Mouse (Mus musculus) G1E-ER4 (cell line): ENCODE data around the gene Sept3. TPM values are rescaled to one million over a fixed set of nuclear protein-coding genes. Genes with fewer than 3 reads are reported as not detected.

Experiments
- GATA1 ChIP-seq: IDR thresholded peaks from one replicate; pipeline ENCODE4 v1.8.0; 2012; ENCODE audit warnings: low read length, inconsistent platforms
- polyA plus RNA-seq: library from polyadenylated mRNA; stranded (reverse); fragments of >175 nt; gene quantifications from 2 replicates; pipeline ENCODE4 v1.2.3, GENCODE M21; 2012

Gene Sept3
- polyA plus RNA-seq, 1 experiment: not detected

DNA sequence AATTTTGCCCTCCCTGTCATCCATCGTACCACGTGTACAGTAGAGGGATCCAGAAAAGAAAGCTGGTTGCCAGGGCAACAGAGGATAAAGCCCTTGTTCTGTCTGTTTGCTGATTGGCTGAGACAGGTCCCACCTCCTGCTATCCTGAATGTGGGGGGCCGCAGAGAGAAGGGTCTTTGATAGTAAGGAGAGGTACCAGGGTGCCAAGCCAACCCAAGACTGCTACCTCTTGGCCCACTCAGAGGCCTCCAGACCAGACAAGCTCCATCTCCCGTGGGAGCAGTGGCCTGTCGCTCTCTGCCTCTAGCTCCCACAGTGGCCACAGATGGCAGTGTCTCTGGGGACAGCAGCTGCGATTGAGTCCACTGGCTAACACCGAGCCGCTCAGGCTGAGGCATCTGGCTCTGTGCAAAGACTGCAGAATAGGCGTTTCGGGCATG, 18.7 kb upstream of the Sept3 start:
- TF ChIP-seq GATA1: no peak

DNA sequence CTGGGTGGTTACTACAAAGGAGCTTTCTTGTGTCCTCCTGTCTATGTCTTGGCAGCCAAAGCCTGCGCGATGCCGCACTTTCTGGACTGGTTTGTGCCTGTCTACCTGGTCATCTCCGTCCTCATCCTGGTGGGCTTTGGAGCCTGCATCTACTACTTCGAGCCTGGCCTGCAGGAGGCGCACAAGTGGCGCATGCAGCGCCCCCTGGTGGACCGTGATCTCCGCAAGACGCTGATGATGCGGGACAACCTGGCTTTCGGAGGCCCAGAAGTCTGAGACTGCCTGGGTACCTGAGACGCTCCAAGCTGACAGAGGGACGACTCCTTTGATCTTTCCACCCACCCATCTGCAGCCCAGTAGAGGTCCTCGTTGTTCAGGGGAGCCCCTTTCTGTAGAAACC, 15.2 kb upstream of the Sept3 start:
- no peak for TF ChIP-seq GATA1

DNA sequence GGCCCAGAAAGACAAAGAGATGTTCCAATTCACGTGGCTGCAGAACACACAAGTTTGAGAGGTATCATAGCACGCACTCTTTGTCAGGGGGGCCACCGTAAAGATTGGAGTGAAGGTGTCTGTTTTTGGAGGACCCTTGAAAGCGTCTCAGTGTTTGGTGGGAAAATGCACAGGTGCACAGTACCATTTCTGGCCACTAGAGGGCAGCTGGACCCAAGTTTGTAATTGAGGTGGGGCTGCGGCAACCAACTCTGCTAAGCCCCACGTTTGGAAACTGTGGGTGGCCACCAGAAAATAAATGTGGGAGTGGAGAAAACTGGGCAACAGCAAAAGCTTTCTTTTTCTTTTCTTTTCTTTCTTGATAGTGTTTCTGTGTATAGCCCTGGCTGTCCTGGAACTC, 8.3 kb upstream of the Sept3 start:
- TF ChIP-seq GATA1: no peak

DNA sequence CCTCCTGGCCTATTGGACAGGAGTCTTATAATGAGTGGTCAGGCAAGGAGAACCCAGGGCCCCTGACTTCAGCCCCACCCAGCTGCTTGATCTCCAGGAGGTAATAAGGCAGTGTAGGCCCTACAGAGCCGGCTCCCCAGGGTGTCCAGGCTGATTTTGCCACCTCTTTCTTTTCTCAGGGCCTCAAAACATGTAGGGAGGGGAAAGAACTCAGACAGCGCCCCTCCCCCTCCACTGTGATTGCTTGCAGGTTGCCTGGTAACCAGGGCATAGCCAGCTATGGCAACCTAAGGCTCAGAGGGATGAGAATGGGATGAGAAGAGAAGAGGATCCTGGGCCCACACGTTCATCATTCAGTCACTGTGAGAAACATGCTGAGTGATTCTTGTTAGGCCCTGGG, 6.5 kb upstream of the Sept3 start:
- TF ChIP-seq GATA1: no peak

DNA sequence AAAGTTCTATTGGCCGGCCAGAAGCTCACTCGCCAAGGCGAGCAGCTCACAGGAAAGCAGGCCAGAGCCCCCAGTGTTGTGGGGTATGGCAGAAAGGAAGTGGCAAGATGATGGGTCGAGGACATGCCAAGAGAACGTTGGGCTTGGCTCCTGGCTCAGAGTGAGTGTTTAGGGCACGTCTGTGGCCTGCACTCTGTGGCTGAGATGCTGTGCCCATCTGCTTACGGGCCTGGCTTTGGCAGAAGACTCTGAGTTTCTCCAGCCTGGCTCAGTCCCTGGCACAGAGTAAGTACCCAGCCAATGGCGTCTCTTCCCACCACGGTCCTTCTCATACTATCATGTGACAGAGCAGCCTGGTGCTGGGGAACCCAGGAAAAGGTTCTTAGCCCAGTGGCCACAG, 5.9 kb upstream of the Sept3 start:
- no peak for TF ChIP-seq GATA1

DNA sequence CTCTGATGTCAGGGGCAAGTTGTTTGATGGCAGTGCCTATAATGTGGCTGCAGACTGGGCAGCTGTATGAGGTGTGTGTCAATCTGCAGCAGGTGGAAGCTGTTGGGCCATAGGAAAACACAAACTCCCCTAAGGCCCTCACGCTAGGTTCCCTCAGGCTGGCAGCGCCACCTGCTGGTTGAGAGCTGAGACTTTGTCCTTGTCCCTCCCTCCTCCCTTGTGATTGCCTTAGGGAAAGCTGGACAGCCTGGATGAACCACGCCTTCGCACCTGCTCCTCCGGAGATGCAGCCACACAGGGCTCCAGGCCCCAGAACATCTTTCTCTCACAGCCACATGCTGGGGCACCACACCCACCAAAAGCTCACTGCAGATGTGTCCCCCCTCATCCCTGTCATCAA, 3.5 kb upstream of the Sept3 start:
- no peak for TF ChIP-seq GATA1

DNA sequence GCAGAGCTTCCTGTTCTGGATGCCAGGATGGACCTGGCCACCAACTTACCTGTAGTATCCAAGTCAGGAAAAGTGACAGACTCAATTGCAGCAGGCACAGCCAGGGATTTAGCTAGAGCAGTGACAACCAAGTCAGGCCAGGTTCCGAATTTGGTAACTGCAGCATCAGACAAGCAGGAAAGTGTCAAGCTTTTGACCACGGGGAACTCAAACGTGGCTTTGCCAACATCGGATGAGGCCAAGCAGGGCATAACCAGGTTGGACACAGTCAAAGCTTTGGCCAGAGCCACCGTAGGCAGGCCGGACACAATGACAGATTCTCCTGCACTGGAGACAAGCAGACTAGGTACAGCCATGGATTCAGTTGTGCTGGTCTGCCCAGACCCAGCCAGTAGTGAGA, 2.4 kb upstream of the Sept3 start:
- no peak for TF ChIP-seq GATA1

DNA sequence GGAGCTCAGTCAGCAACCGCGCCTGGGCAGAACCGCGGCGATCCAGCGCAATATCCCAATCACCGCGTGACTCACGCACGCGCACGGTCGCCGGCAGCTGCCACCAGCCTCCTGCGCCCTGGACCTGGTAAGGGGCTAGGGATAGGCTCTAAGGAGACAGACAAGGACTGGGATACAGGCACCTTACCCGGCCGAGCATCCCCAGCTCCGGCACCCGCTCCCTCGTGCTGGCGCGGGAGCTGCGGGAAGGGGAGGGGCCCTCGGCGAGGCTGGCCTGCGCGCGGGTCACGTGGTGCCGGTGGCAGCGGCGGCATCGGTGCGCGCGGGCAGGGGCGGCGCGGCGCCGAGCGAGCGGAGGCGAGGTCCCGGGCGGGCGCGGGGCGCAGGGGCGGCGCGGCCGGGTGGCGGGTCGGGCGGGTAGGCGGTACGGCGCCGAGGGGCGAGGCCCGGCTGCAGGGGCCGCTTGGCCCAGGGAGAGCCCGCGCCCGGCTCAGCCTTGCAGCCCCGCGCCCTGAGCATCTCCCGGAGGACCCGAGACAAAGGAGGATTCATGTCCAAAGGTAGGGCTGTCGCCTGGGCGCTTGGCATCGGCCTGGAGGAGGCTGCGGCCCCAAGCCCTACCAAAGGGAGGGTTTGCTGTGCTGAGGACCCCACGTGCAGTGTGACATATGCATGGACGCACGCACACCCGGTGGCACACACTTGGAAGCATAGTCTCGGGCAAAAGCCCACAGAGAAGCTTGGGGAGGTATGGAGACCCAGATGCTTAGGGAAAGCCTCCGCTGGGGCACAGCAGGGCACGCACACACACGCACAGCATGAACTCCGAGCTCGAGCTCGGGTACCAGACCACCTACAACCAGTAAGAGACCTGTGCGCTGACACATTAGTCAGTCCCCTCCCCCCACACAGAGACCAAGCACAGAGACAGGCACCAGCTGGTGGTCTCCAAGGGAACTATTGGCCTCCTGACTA, 521 bp downstream of the Sept3 start:
- TF ChIP-seq GATA1: no peak

DNA sequence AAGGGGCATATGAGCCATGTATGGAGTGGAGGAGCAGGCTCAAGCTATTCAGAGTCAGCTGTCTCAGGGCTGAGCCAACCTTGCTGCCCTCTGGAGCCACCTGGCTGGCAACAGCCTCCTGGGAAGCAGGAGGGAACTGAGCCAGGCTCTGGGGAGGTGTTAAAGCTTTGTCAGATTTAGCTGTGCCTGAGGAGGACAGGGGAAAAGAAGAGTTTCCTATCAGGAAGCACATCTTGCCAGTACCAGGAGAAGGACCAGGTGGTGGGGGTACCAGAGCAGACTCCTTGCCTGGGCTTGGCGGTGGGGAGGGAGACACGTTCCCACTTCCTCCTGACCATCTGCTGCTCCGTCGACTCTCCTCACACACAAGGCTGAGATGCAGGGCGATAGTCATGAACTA, 2.9 kb downstream of the Sept3 start:
- no peak for TF ChIP-seq GATA1

DNA sequence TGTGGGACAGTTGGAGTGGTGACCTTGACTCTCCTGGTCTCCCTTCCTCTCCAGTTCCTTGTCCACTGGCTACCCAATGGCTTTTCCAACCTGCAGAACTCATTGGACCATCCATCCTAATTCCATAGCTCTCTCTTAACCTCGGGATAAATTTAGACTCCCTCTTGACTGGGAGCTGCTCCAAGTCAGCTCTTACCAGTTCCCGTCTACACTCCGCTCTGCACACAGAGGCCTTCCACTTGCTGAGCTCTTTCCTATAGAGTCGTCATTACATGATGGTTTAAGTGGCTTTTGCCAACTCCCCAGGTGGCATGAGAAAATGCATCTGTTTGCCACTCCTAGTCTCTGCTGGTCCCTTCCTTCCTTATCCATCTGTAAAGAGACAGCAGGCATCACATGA, 5.9 kb downstream of the Sept3 start:
- TF ChIP-seq GATA1: no peak

DNA sequence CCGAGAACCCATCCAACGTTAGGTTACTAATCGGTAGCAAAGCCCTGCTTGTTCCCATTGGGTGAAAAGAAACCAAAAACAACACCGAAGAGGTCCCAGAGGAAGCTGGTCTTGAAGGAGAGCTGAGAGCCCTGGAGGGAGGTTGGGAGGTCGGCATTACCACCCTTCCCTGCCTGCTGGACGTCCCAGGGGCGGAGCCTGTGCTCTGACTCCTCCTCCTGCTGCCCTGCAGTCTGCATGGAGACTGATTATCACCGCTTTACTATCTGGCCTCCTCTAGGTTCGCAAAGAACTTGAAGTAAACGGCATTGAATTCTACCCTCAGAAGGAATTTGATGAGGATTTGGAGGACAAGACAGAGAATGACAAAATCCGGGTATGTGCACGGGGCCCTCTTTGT, 11.5 kb downstream of the Sept3 start:
- no peak for TF ChIP-seq GATA1

DNA sequence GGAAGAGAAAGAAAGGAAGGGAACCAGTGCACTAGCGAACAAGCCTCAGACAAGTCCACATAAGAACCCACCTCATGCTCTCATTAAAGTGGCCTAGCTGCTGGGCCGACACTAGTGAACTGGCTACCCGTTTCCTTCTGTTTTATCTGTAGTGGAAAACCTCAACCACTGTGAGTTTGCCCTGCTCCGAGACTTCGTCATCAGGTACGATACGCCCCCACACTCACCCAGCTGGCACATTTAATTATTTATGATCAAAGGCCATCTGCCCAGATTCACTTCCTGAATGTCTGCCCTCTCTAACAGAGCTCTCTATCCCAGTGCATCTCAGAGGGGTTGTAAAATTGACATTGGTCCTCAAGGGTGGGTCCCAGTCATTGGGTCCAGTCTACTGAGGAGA, 15.6 kb downstream of the Sept3 start:
- TF ChIP-seq GATA1: no peak

DNA sequence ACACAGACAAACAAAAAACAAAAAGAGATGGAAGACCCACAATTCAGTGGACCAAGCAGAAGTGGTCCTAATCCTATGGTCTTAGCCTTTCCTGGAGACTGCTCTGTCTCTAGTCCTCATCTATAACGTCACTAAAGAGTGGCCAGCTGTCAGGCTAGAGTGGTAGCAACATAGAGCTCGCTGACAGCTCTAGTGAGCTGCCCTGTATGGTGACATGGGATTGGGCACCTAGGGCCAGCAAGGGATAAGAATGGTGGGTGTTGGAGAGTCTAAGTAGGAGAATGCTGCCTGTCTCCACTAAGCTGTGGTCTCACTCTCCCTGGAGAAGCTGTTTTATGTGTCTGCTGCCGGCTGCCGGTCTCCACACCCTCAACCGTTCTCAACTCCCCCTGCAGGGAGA, 18.2 kb downstream of the Sept3 start:
- TF ChIP-seq GATA1: no peak

DNA sequence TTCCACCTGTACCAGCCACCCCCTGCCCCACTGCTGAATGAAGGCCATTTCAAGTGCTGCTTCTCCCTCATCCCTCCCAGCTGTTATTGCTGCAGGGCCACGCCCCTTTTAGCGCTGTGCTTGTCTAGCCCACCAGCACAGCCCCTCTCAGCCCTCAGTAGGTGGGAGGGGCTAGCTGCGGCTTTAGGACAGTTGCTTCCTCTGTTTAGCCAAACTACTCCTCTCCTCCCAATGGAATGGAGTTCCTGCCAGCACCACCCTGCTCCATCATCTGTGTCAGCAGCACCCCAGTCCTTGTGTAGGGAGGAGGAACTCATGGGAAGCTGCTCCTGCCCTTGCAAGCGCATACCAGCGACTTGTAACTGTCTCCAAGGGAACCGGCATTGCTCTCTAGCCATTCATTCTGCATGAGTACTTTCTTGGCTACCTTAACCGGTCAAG, 18.6 kb downstream of the Sept3 start:
- TF ChIP-seq GATA1: no peak

DNA sequence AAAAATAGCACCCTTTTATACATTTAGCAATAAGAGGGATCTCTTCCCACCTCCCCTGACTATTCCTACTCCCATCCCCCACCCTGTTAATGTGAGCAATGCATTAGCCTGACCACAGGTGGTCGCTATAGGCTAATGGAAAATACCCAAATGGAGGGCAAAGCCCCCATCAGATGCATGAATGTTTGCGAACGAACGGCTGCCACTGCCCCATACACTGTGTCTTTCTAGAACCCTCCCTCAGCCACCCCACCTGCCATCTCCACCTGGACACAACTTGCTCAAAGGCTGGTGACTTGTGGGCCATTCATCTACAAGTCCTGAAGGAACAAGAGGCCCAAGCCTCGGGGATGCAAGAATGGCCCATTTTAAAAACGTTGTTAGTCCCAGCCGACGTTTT, 19.4 kb downstream of the Sept3 start:
- no peak for TF ChIP-seq GATA1

DNA sequence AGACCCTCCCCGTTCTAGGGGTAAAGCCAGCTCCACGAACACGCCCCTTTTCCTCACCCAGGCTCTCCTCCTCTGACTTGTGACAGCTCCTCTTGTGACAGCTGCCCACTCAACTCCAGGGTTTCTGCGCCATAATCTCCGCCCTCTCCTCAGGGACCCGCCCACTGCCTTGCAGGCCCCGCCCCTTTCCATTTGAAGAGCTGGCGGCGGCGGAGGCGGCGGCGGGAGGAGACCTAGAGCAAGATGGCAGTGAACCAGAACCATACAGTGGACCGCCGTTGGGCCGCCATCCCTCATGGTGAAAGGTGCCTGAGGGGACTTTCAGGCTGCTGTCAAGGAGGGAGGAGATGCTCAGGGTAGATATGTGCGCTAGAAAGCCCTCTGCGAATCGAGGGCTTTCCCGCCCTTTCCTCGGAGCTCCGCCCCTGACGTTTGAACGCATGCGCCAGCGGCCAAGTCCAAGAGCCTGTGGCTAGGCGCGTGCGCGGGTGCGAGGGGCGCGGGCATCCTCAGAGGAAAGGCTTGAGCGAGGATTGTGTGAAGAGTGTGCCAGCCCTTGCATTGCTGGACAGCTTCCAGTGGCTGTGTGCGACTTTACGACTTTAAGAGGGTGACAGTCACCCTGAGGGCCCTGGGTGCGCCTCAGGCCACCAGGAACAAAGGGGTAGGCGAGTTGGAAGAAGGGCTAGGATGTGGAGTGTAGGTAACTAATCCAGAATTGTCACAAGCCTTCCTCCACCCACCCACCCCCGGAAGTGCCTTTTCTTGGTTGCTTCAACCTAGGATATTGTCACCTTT, 24.3 kb downstream of the Sept3 start, which contains the start of gene Wbp2nl:
Wbp2nl (plus strand) TSS at position 191 of the 798 bp plus-strand sequence.
- TF ChIP-seq GATA1: no peak
